Mouse (Mus musculus) cerebellum, adult 2 months (tissue): Measurements from ENCODE around the gene Slc6a17.

Experiments
- CTCF ChIP-seq: fragments of 200-500 bp; IDR thresholded peaks from 2 replicates; pipeline ENCODE4 v1.5.1; 2011; ENCODE audit warnings: low read depth, mild to moderate bottlenecking, control low read depth, low read length, moderate library complexity, borderline replicate concordance; ENCODE audit not compliant: insufficient read depth
- POLR2A ChIP-seq: fragments of 200-500 bp; IDR thresholded peaks from 2 replicates; pipeline ENCODE4 v1.6.1; 2011; ENCODE audit warnings: low read length, control low read depth, borderline replicate concordance; ENCODE audit not compliant: insufficient read depth

DNA sequence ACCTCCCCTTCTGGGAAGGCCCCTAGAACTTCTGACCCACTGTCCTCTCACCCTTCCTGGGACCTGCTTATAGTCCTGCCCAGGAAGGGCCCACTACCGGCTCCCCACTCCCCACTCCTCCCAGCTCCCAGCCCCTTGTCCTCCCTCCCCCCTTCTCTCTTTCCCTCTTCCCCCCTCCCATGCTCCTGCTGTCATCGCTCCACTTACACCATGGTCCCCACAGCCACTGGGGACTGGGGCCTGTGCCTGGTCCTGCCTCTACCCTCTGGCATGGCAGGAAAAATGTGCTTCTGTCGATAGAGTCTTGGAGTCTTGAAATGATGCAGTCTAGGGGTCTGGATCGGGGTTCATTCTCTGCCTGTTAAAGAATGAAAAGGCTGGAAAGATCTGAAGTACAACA, 46.1 kb upstream of the Slc6a17 start:
- no peak for TF ChIP-seq POLR2A
- TF ChIP-seq CTCF: no peak
